Mouse (Mus musculus) midbrain, embryonic 11.5 days (tissue): ENCODE measurements at regions not wholly inside any gene's neighbourhood (a gene's known extent, or its start where the extent isn't known, plus 50 kb on each side); places are given as distances from the start of the nearest gene placed in this dataset.

ENCODE experiments used
- ATAC-seq: fragments of 200-750 bp; cut with Nextera tagmentation; 2 replicates; pipeline ENCODE4 v1.8.0; 2017; ENCODE audit warnings: moderate TSS enrichment, moderate library complexity; ENCODE audit not compliant: low FRiP score
- DNase-seq: peaks from one replicate; pipeline ENCODE4 v3.0.0; 2015; ENCODE audit warnings: low spot score; ENCODE audit errors: missing footprints
- H3K27ac ChIP-seq: fragments of 300-500 bp; sonication (generic); 2 replicates; pipeline ENCODE4 v1.5.1; 2014; ENCODE audit warnings: low read depth, low read length
- H3K27me3 ChIP-seq: fragments of 300-500 bp; sonication (generic); 2 replicates; pipeline ENCODE4 v1.6.1; 2014; ENCODE audit warnings: mild to moderate bottlenecking, low read length, moderate library complexity, mixed read lengths; ENCODE audit not compliant: control insufficient read depth, insufficient read depth
- H3K36me3 ChIP-seq: fragments of 300-500 bp; sonication (generic); 2 replicates; pipeline ENCODE4 v1.6.1; 2014; ENCODE audit warnings: mild to moderate bottlenecking, low read length, moderate library complexity, mixed read lengths; ENCODE audit not compliant: control insufficient read depth, insufficient read depth
- H3K4me1 ChIP-seq: fragments of 300-500 bp; sonication (generic); 2 replicates; pipeline ENCODE4 v1.6.1; 2014; ENCODE audit warnings: low read length; ENCODE audit not compliant: control insufficient read depth, insufficient read depth
- H3K4me2 ChIP-seq: fragments of 300-500 bp; sonication (generic); 2 replicates; pipeline ENCODE4 v1.6.1; 2014; ENCODE audit warnings: mild to moderate bottlenecking, moderate library complexity
- H3K4me3 ChIP-seq: fragments of 300-500 bp; sonication (generic); 2 replicates; pipeline ENCODE4 v1.5.1; 2014; ENCODE audit warnings: low read depth, low read length
- H3K9ac ChIP-seq: fragments of 300-500 bp; sonication (generic); 2 replicates; pipeline ENCODE4 v1.6.1; 2014; ENCODE audit warnings: low read length
- H3K9me3 ChIP-seq: fragments of 300-500 bp; sonication (generic); 2 replicates; pipeline ENCODE4 v1.6.1; 2016; ENCODE audit warnings: low read length; ENCODE audit not compliant: control insufficient read depth
- WGBS: fragments of 180-500 bp; shearing (Covaris S2); extraction: QIAGEN DNeasy Blood & Tissue Kit; methylation state at CpG from one replicate; pipeline ENCODE4 v1.1.7; 2014; 5-methylcytosine and 5-hydroxymethylcytosine counted together

DNA sequence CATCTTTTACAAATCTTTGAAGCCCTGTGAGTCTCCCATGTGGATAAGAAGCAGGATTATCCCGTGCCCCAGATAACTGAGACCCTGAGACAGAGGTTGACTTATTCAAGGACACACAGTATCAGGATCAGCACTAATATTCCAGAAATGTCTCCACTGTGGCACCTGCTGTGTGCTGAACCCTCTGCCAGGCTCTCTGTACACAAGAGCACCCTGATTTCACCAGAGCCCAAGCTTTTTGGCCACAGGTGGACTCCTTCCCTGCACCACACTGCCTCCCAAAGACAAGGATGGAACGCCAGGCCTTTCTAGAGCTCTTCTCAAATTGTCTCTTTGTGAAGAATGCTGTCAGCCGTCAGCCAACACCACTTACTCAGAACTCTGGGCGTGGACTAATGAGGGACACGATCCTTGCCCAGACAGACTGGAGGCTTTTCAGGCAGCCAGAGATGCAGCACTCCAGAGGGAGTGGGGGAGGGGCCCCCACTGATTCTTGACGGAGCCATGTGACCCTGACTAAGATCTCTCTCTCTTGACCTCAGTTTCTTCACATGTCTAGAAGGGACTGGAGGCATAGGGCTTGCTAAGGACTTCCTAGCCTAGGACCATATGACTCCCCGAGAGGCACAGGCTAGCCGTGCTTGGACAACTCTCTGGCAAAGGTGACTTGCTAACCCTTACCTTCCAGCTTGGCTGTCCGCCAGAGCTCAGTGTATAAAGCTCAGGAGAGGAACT, 90.3 kb downstream of the Ephb3 start:
- Histone ChIP-seq H3K27me3 (no peaks in the 10 kb centered on the region), H3K4me3 (no peak overlapping the region), H3K27ac (no peak overlapping the region), H3K9ac (no peak overlapping the region), H3K4me2 (no peak overlapping the region), H3K9me3 (no peaks in the 10 kb centered on the region), H3K36me3 (no peaks in the 10 kb centered on the region), H3K4me1 (no peaks in the 10 kb centered on the region)
- DNase-seq = no peak
- peak; percentile 54; the same call in 1 of the 2 replicates for ATAC-seq
- 40% methylated on average over 9 of the region's 9 CpGs for WGBS

DNA sequence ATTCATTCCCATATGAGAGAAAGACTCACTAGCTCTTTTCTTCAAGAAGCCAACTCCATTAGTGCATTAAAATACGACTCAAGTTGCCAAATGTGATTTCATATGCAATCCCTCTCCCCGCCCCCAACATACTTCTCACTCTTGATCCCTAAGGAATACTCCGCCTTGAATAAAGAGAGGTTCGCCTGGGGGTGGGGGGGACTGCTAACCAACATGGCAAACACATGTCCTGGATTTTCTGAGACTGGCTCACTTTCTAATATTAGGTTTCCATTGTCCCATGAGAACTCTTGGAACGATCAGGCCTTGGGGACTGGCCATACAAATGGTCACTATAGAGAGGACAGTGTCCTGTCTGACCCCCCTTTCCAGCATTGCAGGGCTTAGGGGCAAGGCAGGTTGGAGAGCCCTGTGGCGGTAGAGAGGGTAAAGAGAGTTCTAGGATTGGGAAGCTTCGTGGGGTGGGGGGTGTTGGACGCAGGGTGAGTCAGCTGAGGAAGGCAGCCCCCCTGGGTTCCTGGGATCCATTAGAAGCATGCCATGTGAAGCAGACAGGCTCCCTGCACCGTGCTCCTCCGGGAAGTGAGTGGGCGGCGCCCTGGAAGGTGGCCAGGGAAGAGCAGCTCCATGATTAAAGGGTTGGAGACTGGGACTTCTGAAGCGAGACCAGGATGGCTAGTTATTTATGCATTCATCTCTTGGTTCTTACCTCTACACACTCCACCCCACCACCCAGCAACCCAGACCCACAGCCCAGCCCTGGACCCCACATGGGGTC, 91.6 kb downstream of the Ephb3 start:
- Histone ChIP-seq H3K4me2 (no peak overlapping the region), H3K9me3 (no peaks in the 10 kb centered on the region), H3K27ac (no peak overlapping the region), H3K27me3 (no peaks in the 10 kb centered on the region), H3K4me1 (no peaks in the 10 kb centered on the region), H3K9ac (no peak overlapping the region), H3K36me3 (no peaks in the 10 kb centered on the region), H3K4me3 (no peak overlapping the region)
- ATAC-seq (no peak), DNase-seq (no peak)
- WGBS = 76% methylated on average over 13 of the region's 13 CpGs

DNA sequence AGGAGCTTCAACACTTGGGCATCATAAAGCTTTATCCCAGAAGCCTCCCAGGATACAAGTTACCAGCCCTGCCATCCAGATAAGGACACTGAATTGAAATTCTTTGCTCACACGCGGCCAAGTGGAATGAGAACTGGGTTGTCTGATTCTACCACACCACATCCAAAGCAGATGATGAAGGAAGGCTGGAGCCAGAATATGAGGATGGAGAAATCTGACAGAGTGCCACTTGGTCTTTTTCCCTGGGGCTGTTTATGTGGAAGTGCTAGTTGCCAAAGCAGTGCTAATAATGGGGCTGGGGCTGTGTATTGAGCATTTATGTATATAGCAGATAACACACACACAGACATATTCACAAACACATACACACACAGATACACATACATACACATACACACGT, 92.2 kb downstream of the Ephb3 start:
- Histone ChIP-seq H3K27me3 (no peaks in the 10 kb centered on the region), H3K9ac (no peak overlapping the region), H3K4me3 (no peak overlapping the region), H3K36me3 (no peaks in the 10 kb centered on the region), H3K4me1 (no peaks in the 10 kb centered on the region), H3K4me2 (no peak overlapping the region), H3K27ac (no peak overlapping the region), H3K9me3 (no peaks in the 10 kb centered on the region)
- ATAC-seq = no peak
- 82% methylated on average over 3 of the region's 3 CpGs for WGBS
- no peak for DNase-seq

DNA sequence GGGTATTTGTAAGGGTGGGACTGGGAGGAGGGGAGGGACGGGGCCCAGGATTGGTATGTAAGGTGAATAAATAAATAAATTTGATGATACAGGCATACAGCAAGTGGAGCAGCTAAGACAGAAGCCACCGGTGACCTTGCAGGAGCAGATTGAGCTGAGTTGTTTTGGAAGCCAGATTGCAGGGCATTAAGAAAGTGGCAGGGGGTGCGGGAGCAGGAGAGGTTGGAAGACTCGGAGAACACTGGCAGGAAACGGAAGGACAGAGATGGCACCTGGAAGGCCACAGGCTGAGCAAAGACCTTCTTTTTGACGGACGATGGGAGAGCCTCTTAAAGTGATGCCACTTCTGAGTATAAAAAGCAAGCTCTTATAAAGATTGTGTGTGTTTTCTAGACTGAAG, 94.3 kb downstream of the Ephb3 start:
- Histone ChIP-seq H3K27me3 (no peaks in the 10 kb centered on the region), H3K27ac (no peak overlapping the region), H3K4me3 (no peak overlapping the region), H3K4me2 (no peak overlapping the region), H3K9ac (no peak overlapping the region), H3K36me3 (no peaks in the 10 kb centered on the region), H3K9me3 (no peaks in the 10 kb centered on the region), H3K4me1 (no peaks in the 10 kb centered on the region)
- 70% methylated on average over 7 of the region's 7 CpGs for WGBS
- DNase-seq (no peak), ATAC-seq (no peak)

DNA sequence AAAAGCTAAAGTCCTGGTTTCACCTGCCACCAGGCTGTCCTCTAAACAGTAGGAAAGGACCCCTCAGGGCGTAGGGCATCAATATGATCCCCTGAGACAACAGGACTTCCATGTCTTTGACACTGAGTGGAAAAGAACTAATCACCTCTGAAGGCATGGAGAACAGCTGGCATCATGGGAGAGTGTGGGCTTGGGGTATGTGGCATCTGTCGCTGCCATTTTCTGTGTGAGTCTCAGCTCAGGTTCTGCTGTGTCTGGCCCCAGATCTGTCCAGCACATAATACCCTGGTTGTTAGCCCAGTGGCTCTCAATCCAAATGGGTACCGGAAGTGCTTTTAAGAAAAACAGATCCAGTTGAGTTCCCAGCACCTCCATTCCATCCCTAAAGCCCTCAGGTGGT, 101.3 kb downstream of the Ephb3 start:
- H3K4me1 ChIP-seq = peaks cover 6% of the 10 kb centered on the region
- no peak overlapping the region for H3K4me3 ChIP-seq
- 78% methylated on average over 3 of the region's 3 CpGs for WGBS
- DNase-seq = no peak
- H3K27me3 ChIP-seq = 0 out of 2 replicates have a peak, but pooled peaks cover 4% of the 10 kb centered on the region
- H3K27ac ChIP-seq = no peak overlapping the region
- H3K9ac ChIP-seq = no peak overlapping the region
- no peaks in the 10 kb centered on the region; the same call in 1 of the 2 replicates for H3K9me3 ChIP-seq
- no peak for ATAC-seq
- no peaks in the 10 kb centered on the region for H3K36me3 ChIP-seq
- H3K4me2 ChIP-seq = no peak overlapping the region

DNA sequence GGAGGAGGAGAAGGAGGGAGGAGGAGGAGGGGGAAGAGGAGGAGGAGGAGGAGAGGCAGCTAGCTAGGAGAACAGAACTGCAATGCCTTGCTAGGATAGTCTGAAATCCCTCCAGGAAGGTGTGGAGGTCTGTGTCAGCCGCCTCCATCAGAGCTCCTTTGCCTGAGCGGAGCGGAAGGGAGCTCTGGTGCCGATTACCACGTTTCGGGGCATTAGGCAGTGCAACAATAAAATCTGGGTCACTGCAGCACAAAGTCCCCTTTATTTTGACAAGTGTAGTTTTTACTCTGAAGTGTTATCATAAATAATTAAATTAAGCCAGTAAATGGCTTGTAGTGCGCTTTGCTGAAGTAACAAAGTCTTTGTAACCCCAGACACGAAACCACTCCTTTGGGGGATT, 104.0 kb downstream of the Ephb3 start:
- H3K4me2 ChIP-seq = no peak overlapping the region
- peaks cover 4% of the 10 kb centered on the region; the same call in 1 of the 2 replicates for H3K27me3 ChIP-seq
- H3K4me1 ChIP-seq = peaks cover 9% of the 10 kb centered on the region
- DNase-seq (no peak), ATAC-seq (no peak)
- H3K9me3 ChIP-seq = no peaks in the 10 kb centered on the region; the same call in 1 of the 2 replicates
- WGBS = 68% methylated on average over 8 of the region's 8 CpGs
- no peak overlapping the region for H3K27ac ChIP-seq
- H3K4me3 ChIP-seq = no peak overlapping the region
- H3K9ac ChIP-seq = no peak overlapping the region
- no peaks in the 10 kb centered on the region for H3K36me3 ChIP-seq

DNA sequence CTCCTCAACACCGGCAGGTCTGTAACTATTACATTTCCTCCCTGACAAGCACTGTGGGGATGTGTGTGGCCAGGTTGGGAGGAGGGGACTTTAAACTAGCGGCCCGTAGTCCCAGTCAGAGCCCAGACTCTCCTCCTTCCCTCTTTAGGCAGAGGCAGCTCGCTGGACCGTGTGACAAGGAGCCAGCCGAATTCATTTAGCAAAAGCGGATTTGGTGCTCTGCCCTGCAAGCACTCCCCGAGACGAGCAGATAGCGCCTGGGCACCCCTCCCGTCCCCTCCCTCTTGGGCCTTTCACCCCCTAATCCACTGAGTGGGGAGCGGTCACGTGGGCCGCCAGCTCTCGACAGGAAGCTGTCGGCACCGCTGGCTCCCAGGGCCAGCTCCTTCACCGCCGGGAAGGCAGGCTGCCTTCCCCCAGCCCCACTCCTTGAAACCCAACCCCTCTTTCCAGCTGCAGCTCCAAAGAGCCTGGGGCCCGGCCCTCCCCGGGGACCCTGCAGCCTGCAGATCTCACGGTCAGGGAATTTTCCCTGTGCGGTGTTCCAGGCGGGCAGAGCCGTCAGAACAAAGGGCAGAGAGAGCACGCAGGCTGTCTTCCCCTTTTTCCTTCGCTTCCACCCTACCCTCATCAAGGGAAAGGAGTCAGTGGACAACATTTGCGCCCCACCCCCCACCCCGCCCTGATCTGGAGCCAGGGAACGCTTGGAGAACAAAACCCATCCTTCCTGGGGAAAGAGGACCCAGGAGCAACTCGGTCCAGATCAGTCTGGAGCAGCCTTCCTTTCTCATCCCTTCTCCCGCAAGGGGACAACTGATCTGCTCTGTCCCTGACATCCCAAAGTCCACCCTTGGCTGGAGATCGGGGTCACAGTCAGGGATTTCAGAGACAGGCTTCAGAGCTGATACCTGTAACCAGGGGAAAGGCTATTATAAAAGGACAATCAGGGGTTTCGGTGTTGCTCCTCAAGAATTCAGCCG, 106.4 kb downstream of the Ephb3 start:
- peak overlapping the region; percentile 60 for H3K27ac ChIP-seq
- 2% methylated on average over 35 of the region's 35 CpGs for WGBS
- peaks cover 9% of the 10 kb centered on the region for H3K4me1 ChIP-seq
- peak; percentile 98 for DNase-seq
- peak overlapping the region; percentile 43 for H3K4me2 ChIP-seq
- H3K9me3 ChIP-seq = no peaks in the 10 kb centered on the region
- H3K36me3 ChIP-seq = no peaks in the 10 kb centered on the region
- H3K4me3 ChIP-seq = peak overlapping the region; percentile 22
- ATAC-seq = peak; percentile 88
- peaks cover 4% of the 10 kb centered on the region; the same call in 1 of the 2 replicates for H3K27me3 ChIP-seq
- H3K9ac ChIP-seq = peak overlapping the region; percentile 70

DNA sequence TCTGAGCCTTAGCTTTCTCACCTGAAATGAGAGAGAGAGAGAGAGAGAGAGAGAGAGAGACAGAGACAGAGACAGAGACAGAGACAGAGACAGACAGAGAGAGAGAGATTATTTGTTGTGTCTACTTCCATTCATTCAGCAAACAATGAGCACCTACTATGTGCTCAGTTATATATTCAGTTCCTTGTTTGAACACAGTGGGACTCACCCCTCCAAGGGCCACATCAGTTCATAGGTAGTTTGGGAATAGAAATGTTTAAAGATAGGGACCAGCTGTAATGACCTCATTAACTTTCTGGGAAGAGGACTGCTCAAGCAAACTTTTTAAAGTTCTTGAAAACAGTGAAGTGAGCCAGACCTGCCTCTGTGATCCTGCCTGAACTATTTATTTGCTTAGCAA, 107.2 kb downstream of the Ephb3 start:
- Histone ChIP-seq H3K36me3 (no peaks in the 10 kb centered on the region), H3K4me3 (no peak overlapping the region), H3K4me2 (peak overlapping the region; percentile 43; the same call in 1 of the 2 replicates), H3K9ac (peak overlapping the region; percentile 70; the same call in 1 of the 2 replicates), H3K9me3 (no peaks in the 10 kb centered on the region), H3K27me3 (peaks cover 4% of the 10 kb centered on the region; the same call in 1 of the 2 replicates), H3K4me1 (peaks cover 9% of the 10 kb centered on the region), H3K27ac (no peak overlapping the region; the same call in 1 of the 2 replicates)
- DNase-seq (no peak), ATAC-seq (no peak)
